Mouse (Mus musculus) kidney, adult 2 months (tissue): ENCODE measurements around the gene Tnfrsf13b.

Source experiments
- CTCF ChIP-seq: fragments of 200-500 bp; conservative IDR thresholded peaks from 2 replicates; pipeline ENCODE4 v1.5.1; 2011; ENCODE audit warnings: low read depth, mild to moderate bottlenecking, control low read depth, low read length, moderate library complexity, mixed read lengths; ENCODE audit not compliant: insufficient read depth, insufficient read length
- POLR2A ChIP-seq: fragments of 200-500 bp; IDR thresholded peaks from one replicate; pipeline ENCODE4 v1.6.1; 2011; ENCODE audit warnings: low read depth, low read length, control low read depth

GRCm38 (mm10) chr11:61090195-61090594, 36.4 kb upstream of the Tnfrsf13b start:
- TF ChIP-seq CTCF (no peak), POLR2A (no peak)
